Mouse (Mus musculus) testis, adult 2 months (tissue): ENCODE data around the gene Dynll1.

Source experiments
- CTCF ChIP-seq: fragments of 200-500 bp; IDR thresholded peaks from 2 replicates; pipeline ENCODE4 v1.5.1; 2012; ENCODE audit warnings: low read depth, mild to moderate bottlenecking, inconsistent platforms, low read length, moderate library complexity; ENCODE audit not compliant: control insufficient read depth, insufficient read depth, insufficient replicate concordance
- POLR2A ChIP-seq: fragments of 200-500 bp; IDR thresholded peaks from 2 replicates; pipeline ENCODE4 v1.6.1; 2012; ENCODE audit warnings: low read depth, mild to moderate bottlenecking, inconsistent platforms, low read length, moderate library complexity; ENCODE audit not compliant: control insufficient read depth

GRCm38 (mm10) chr5:115268266-115268665, 32.5 kb downstream of the Dynll1 start:
- TF ChIP-seq POLR2A (no peak), CTCF (no peak)
